Mouse (Mus musculus) gastrocnemius, adult 18-20 months (tissue): Measurements from ENCODE around the gene Hoxa1. TPM values are rescaled to one million over a fixed set of nuclear protein-coding genes. Genes with fewer than 3 reads are reported as not detected.

Source experiments
- DNase-seq: peaks from one replicate; pipeline ENCODE4 v3.0.0; 2021; ENCODE audit warnings: low spot score
- total RNA-seq, 2 experiments: library from RNA; stranded (reverse); gene quantifications; 2 replicates each; pipeline ENCODE4 v1.2.3; 2021

Hoxa1 gene
- total RNA-seq, 2 experiments from 2014 or later = 0.19 TPM; not detected in 1

- DNase-seq = no peak
Observed at GRCm38 (mm10) chr6:52159979-52160378, 1.9 kb upstream of the Hoxa1 start.

GRCm38 (mm10) chr6:52159164-52159761, 1.1 kb upstream of the Hoxa1 start:
- DNase-seq = no peak

DNA sequence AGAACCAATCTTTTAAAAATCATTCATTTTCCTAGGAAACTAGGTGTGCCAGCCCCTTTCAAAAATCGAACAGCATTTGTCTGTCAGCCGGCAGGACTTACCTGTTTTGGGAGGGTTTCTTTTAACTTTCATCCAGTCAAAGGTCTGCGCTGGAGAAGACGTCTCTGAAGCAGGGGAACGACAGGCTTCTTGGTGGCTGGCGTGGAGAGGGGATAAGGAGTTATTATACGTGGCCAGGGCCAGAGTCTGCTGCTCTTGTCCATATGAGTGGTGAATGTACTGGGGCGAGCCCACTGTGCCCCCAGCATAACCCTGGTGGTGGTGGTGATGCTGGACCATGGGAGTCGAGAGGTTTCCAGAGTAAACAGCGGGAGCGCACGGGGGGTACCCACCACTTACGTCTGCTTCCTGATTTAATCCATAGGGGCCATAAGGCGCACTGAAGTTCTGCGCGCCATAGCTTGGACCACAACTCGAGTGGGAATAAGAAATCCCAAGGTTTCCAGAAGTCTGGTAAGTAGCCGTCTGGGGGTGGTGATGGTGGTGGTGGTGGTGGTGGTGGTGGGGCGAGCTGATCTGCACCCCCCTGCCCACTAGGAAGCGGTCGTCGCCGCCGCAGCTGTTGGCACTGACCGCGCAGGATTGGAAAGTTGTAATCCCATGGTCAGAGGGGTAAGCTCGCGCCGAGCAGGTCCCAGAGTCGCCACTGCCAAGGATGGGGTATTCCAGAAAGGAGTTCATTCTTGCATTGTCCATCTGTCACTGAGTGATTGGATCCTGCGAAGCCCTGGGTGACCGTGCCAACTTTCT, 446 bp downstream of the Hoxa1 start:
- DNase-seq = no peak

DNA sequence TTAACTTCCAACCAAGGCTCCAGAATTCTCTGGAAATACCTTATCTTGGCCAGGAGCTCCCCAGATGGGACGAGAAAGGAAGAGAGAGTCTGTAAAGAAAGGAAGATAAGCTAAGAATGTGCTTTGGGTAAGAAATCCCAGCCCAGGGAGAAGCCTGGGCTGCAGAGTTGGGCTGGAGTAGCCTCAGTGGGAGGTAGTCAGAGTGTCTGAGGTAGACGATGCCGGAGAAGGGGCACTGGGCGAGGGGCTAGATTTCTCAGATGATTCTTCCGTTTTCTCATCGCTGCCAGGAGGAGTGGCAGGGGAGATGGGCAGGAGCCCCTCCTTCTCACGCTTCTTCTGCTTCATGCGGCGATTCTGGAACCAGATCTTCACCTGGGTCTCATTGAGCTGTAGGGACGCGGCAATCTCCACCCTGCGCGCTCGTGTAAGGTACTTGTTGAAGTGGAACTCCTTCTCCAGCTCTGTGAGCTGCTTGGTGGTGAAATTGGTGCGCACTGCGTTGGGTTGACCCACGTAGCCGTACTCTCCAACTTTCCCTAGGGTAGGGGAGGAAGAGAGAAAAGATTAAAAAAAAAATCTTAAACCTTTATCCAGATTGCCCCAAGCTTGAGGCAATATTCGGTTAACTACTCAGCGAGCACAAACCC, 1.4 kb downstream of the Hoxa1 start:
- DNase-seq = no peak

- DNase-seq = no peak
Observed at GRCm38 (mm10) chr6:52155471-52155870, 2.6 kb downstream of the Hoxa1 start.

DNA sequence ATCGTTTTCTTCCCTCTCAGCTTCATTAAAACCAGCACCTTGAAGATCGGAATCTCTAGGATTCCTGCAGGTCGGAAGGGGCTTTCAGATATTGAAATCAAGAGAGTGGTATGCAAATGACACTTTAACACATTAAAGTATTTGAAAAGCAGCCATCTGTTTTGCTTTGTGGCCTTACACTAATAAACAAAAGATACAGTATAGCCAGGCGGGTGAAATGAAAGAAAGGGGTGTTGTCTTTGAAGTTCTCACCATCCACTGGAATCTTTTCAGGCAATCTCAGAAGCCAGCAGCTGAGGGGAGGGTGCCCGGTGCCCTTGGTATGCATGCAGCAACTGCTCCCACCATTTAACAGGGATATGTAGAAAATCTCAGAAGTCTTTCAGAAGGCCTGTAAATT, 4.1 kb downstream of the Hoxa1 start:
- DNase-seq = no peak

DNA sequence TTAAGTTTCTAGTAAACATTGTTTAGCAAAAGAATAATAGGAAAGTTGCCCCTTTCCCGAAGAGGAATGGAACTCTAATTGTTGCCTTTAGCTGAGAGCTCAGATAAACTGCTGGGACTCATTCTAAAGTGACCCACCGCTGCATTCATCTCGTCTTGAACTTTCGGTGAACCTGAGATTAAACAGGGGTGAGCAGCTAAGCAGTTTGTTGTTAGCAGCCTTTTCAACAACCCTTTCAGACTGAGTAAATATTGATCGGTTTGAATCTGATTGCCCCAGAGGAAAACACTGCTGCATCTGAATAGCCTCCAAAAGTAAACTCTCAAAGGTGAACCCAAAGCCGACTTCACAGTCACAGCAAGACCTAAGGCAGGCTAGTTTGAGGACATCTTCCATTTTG, 4.8 kb downstream of the Hoxa1 start:
- DNase-seq = no peak

GRCm38 (mm10) chr6:52152226-52153193, 5.6 kb downstream of the Hoxa1 start:
- no peak for DNase-seq

DNA sequence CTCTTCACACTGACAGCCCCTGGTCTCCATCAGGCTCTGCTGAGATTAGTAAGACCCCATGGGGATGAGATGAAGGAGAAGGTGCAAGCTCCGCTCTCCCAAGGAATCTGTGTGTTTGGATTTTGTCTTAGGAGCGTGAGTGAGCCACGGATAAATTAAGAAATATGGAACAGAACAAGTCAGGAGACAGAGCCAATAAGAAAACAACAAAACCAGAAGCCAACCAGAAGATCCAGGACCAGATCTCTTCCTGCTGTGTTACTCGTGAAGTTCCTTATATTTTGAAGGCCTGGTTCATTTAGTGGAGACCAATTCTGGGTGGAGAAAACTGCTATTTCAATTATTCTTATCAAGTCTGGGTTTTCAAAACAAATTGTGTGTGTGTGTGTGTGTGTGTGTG, 6.5 kb downstream of the Hoxa1 start:
- DNase-seq = no peak

DNA sequence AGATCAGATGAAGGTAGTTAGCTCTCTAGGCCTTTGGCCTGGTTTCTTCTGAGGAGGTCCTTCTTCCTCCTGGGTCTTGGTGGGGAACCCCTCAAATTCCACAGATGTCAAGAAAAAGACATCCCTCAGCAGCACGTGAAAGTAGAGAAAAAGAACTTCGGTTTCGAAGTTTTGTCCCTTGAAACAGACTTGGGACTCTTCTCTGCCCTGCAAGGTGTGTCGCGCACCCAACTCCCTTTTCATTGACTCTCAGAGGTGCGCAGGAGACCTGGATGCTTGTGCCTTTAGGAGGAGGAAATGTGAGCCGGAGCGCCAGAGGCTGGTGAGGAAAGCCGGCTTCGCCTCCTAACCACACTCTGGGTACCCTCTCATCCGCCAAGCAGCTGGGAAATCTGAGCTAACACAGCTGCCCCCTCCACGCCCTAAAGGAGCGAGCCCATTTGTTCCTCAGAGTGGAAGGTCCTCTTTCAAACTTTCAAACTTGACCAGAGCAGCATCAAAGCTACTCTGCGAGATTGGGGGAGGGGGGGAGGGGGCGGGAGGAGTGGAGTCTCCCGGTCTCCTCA, 7.6 kb downstream of the Hoxa1 start:
- DNase-seq = no peak

GRCm38 (mm10) chr6:52139115-52139514, 19.0 kb downstream of the Hoxa1 start:
- DNase-seq = no peak

DNA sequence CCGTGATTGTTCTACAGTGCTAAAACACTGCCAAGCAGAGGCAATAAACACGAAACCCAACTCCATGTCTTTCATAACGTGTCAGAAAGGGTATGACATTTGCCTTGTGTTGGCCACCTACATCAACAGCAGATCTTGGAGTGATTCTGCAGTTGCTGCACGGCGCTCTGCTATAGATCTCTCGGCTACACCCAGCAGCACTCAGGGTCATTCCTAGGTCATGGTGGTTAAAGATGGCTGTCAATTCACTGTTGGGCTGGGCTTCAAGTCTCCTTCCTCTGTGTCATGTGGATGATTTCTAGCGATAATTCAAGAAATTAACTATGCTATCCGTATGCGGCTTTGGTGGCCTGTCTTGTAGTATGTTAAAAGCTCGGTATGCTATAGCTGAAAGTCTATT, 19.5 kb downstream of the Hoxa1 start:
- DNase-seq = no peak

- DNase-seq = no peak
Observed at GRCm38 (mm10) chr6:52137841-52138535, 20.1 kb downstream of the Hoxa1 start.

DNA sequence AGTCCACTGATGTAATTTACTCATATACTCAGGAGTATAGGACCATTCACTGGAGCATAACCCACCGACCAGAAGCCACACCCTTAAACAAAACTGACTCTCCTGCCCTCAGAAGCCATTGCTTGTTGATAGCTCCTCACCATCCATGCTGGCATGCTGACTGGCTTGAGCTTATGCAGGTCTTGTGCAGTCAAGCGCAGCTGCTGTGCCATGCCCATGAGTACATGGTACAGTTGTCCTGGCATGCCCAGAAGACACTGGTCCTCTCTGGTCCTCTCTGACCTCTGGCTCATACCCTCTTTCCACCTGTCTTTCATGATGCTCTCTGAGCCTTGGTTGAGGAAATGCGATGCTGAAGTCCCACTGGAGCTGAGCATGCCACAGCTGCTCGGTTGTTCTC, 34.4 kb downstream of the Hoxa1 start:
- no peak for DNase-seq

GRCm38 (mm10) chr6:52121173-52121572, 36.9 kb downstream of the Hoxa1 start:
- no peak for DNase-seq

GRCm38 (mm10) chr6:52118903-52119635, 39.0 kb downstream of the Hoxa1 start:
- DNase-seq = no peak

GRCm38 (mm10) chr6:52115899-52116298, 42.2 kb downstream of the Hoxa1 start:
- no peak for DNase-seq

GRCm38 (mm10) chr6:52111846-52112245, 46.3 kb downstream of the Hoxa1 start:
- DNase-seq = no peak

DNA sequence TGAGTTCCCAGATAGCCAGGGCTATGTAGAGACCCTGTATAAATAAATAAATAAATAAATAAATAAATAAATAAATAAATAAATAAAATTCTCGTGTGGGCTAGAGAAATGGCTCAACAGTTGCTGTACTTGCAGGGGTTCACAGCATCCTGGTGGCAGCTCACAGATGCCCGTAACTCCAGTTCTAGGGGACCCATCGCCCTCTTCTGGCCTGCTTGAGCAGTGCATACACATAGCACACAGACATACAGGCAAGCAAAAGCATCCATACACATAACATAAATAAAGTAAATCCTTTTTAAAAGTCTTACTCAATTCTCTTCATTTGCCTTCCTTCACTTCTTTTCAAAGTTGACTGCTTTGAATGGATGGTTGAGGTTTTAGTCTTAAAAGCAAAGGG, 50.7 kb downstream of the Hoxa1 start:
- no peak for DNase-seq

- DNase-seq = no peak
Observed at GRCm38 (mm10) chr6:52106716-52107115, 51.4 kb downstream of the Hoxa1 start.
